Mouse (Mus musculus) liver, embryonic 11.5 days (tissue): Measurements from ENCODE around the gene Wdr5. TPM values are rescaled to one million over a fixed set of nuclear protein-coding genes. Genes with fewer than 3 reads are reported as not detected.

Experiments
- ATAC-seq: fragments of 200-750 bp; cut with Nextera tagmentation; replicated peaks from 2 replicates; pipeline ENCODE4 v1.8.0; 2017; ENCODE audit warnings: moderate number of reproducible peaks, mild to moderate bottlenecking, moderate TSS enrichment, moderate library complexity; ENCODE audit not compliant: low FRiP score
- DNase-seq: peaks from one replicate; pipeline ENCODE4 v3.0.0-alpha.2; 2017; ENCODE audit warnings: low spot score
- H3K27ac ChIP-seq: fragments of 300-500 bp; sonication (generic); 2 replicates; pipeline ENCODE4 v1.5.1; 2014; ENCODE audit warnings: mild to moderate bottlenecking, low read depth, low read length, control low read depth
- H3K27me3 ChIP-seq: fragments of 300-500 bp; sonication (generic); replicated peaks from 2 replicates; pipeline ENCODE4 v1.6.1; 2014; ENCODE audit warnings: low read length, mixed read lengths; ENCODE audit not compliant: control insufficient read depth, insufficient read depth
- H3K36me3 ChIP-seq: fragments of 300-500 bp; sonication (generic); 2 replicates; pipeline ENCODE4 v1.6.1; 2014; ENCODE audit warnings: mild to moderate bottlenecking, low read length, moderate library complexity, mixed read lengths; ENCODE audit not compliant: control insufficient read depth, insufficient read depth
- H3K4me1 ChIP-seq: fragments of 300-500 bp; sonication (generic); replicated peaks from 2 replicates; pipeline ENCODE4 v1.6.1; 2014; ENCODE audit warnings: low read length, mixed read lengths; ENCODE audit not compliant: control insufficient read depth, insufficient read depth
- H3K4me2 ChIP-seq: fragments of 300-500 bp; sonication (generic); 2 replicates; pipeline ENCODE4 v1.6.1; 2014; ENCODE audit warnings: mild to moderate bottlenecking, control low read depth, moderate library complexity
- H3K4me3 ChIP-seq: fragments of 300-500 bp; sonication (generic); 2 replicates; pipeline ENCODE4 v1.5.1; 2014; ENCODE audit warnings: low read depth, low read length, control low read depth
- H3K9ac ChIP-seq: fragments of 300-500 bp; sonication (generic); 2 replicates; pipeline ENCODE4 v1.6.1; 2014; ENCODE audit warnings: low read depth, low read length, control low read depth
- H3K9me3 ChIP-seq: fragments of 300-500 bp; sonication (generic); 2 replicates; pipeline ENCODE4 v1.6.1; 2016; ENCODE audit warnings: low read length, inconsistent platforms, mixed read lengths; ENCODE audit not compliant: control insufficient read depth
- WGBS: fragments of 180-500 bp; shearing (Covaris S2); extraction: QIAGEN DNeasy Blood & Tissue Kit; methylation state at CpG from one replicate; pipeline ENCODE4 v1.1.7; 2014; 5-methylcytosine and 5-hydroxymethylcytosine counted together
- polyA plus RNA-seq: library from polyadenylated mRNA; unstranded; fragments of >200 nt; fragmentation: Nextera tagmentation; extraction: Ambion mirVana; gene quantifications from 2 replicates; pipeline ENCODE4 v1.2.1, GENCODE M21; 2014

Wdr5 gene
- polyA plus RNA-seq, 1 experiment from 2014 or later = 76.7 TPM

- DNase-seq = no peak
- no peaks in the 10 kb centered on the region for H3K9me3 ChIP-seq
- no peak overlapping the region for H3K9ac ChIP-seq
- 61% methylated on average over 9 of the region's 9 CpGs for WGBS
- no peak overlapping the region for H3K4me2 ChIP-seq
- H3K4me3 ChIP-seq = no peak overlapping the region
- H3K27ac ChIP-seq = no peak overlapping the region
- no peaks in the 10 kb centered on the region for H3K27me3 ChIP-seq
- 0 out of 2 replicates have a peak, but pooled peaks cover 3% of the 10 kb centered on the region for H3K4me1 ChIP-seq
- ATAC-seq = 0 out of 2 replicates have a peak, but pooled peaks have one; percentile 39
- no peaks in the 10 kb centered on the region for H3K36me3 ChIP-seq
Observed at GRCm38 (mm10) chr2:27554308-27554707, 39.4 kb downstream of the Wdr5 start.

- no peaks in the 10 kb centered on the region for H3K27me3 ChIP-seq
- no peak overlapping the region for H3K4me3 ChIP-seq
- 80% methylated on average over 6 of the region's 6 CpGs for whole genome bisulfite sequencing
- H3K36me3 ChIP-seq = no peaks in the 10 kb centered on the region
- H3K9ac ChIP-seq = no peak overlapping the region
- no peak overlapping the region for H3K27ac ChIP-seq
- ATAC-seq = no peak
- peaks cover 7% of the 10 kb centered on the region; the same call in 1 of the 2 replicates for H3K4me1 ChIP-seq
- no peak for DNase-seq
- H3K9me3 ChIP-seq = no peaks in the 10 kb centered on the region
- H3K4me2 ChIP-seq = no peak overlapping the region
Observed at GRCm38 (mm10) chr2:27556921-27557320, 42.0 kb downstream of the Wdr5 start.

- no peak for DNase-seq
- Histone ChIP-seq H3K9me3 (no peaks in the 10 kb centered on the region), H3K27ac (no peak overlapping the region), H3K9ac (0 out of 2 replicates have a peak overlapping the region, but pooled peaks have one; percentile 15), H3K4me3 (no peak overlapping the region), H3K4me1 (peaks cover 6% of the 10 kb centered on the region; the same call in 1 of the 2 replicates), H3K4me2 (no peak overlapping the region), H3K36me3 (no peaks in the 10 kb centered on the region), H3K27me3 (no peaks in the 10 kb centered on the region)
- 71% methylated on average over 7 of the region's 7 CpGs for WGBS
- ATAC-seq = no peak
Observed at GRCm38 (mm10) chr2:27560708-27561123, 45.8 kb downstream of the Wdr5 start.

GRCm38 (mm10) chr2:27561159-27561558 is 46.2 kb downstream of the Wdr5 start:
- no peaks in the 10 kb centered on the region for H3K27me3 ChIP-seq
- DNase-seq (no peak), ATAC-seq (no peak)
- H3K36me3 ChIP-seq = no peaks in the 10 kb centered on the region
- no peaks in the 10 kb centered on the region for H3K9me3 ChIP-seq
- H3K9ac ChIP-seq = 0 out of 2 replicates have a peak overlapping the region, but pooled peaks have one; percentile 15
- H3K27ac ChIP-seq = no peak overlapping the region
- no peak overlapping the region for H3K4me2 ChIP-seq
- 63% methylated on average over 1 of the region's 1 CpGs for WGBS
- H3K4me3 ChIP-seq = no peak overlapping the region
- peaks cover 4% of the 10 kb centered on the region; the same call in 1 of the 2 replicates for H3K4me1 ChIP-seq

- 100% methylated on average over 3 of the region's 3 CpGs for WGBS
- ATAC-seq (no peak), DNase-seq (no peak)
- no peaks in the 10 kb centered on the region for H3K36me3 ChIP-seq
- no peaks in the 10 kb centered on the region for H3K27me3 ChIP-seq
- no peak overlapping the region for H3K27ac ChIP-seq
- H3K4me3 ChIP-seq = no peak overlapping the region
- no peak overlapping the region for H3K4me2 ChIP-seq
- H3K9me3 ChIP-seq = no peaks in the 10 kb centered on the region
- peaks cover 4% of the 10 kb centered on the region; the same call in 1 of the 2 replicates for H3K4me1 ChIP-seq
- H3K9ac ChIP-seq = no peak overlapping the region
Observed at GRCm38 (mm10) chr2:27561829-27562228, 46.9 kb downstream of the Wdr5 start.

GRCm38 (mm10) chr2:27563641-27564148 is 48.7 kb downstream of the Wdr5 start:
- 51% methylated on average over 9 of the region's 9 CpGs for WGBS
- Histone ChIP-seq H3K4me2 (no peak overlapping the region), H3K4me3 (no peak overlapping the region), H3K9ac (no peak overlapping the region), H3K27ac (no peak overlapping the region), H3K27me3 (no peaks in the 10 kb centered on the region), H3K36me3 (no peaks in the 10 kb centered on the region), H3K4me1 (peaks cover 4% of the 10 kb centered on the region; the same call in 1 of the 2 replicates), H3K9me3 (no peaks in the 10 kb centered on the region)
- ATAC-seq (no peak), DNase-seq (no peak)

- no peaks in the 10 kb centered on the region for H3K27me3 ChIP-seq
- no peaks in the 10 kb centered on the region for H3K36me3 ChIP-seq
- no peak for DNase-seq
- ATAC-seq = no peak
- H3K4me3 ChIP-seq = no peak overlapping the region
- H3K4me1 ChIP-seq = peaks cover 4% of the 10 kb centered on the region; the same call in 1 of the 2 replicates
- H3K9me3 ChIP-seq = no peaks in the 10 kb centered on the region
- no peak overlapping the region for H3K27ac ChIP-seq
- H3K4me2 ChIP-seq = no peak overlapping the region
- WGBS = 87% methylated on average over 4 of the region's 4 CpGs
- H3K9ac ChIP-seq = no peak overlapping the region
Observed at GRCm38 (mm10) chr2:27564694-27565093, 49.7 kb downstream of the Wdr5 start.

- Histone ChIP-seq H3K4me2 (no peak overlapping the region), H3K27ac (no peak overlapping the region), H3K27me3 (no peaks in the 10 kb centered on the region), H3K4me1 (peaks cover 4% of the 10 kb centered on the region; the same call in 1 of the 2 replicates), H3K9me3 (no peaks in the 10 kb centered on the region), H3K9ac (no peak overlapping the region), H3K36me3 (no peaks in the 10 kb centered on the region), H3K4me3 (no peak overlapping the region)
- no peak for DNase-seq
- 67% methylated on average over 12 of the region's 12 CpGs for WGBS
- ATAC-seq = no peak
Observed at GRCm38 (mm10) chr2:27565316-27566103, 50.6 kb downstream of the Wdr5 start.
